ENCODE assay signal across 21 mouse cellular contexts in the genomic region with DNA sequence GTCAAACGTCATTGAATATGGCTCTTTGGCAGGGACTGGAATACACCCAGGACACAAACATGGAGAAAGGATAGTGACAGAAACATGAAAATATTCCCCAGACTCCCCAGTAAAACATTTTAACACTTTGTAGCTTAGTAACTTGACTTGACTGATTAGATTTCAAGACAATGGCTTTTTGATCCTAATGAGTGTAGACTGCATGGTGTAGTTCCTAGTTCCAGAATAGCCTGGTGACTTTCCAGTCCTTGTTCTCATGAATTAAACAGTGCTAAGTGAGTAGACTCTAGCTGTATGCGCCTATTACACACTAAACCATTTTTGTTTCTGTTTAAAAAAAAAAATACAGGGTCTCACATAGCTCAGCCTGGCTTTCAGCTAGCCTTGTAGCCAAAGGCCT. TPM values are rescaled to one million over a fixed set of nuclear protein-coding genes. Genes with fewer than 3 reads are reported as not detected.
DNase-seq lines count a peak whose midpoint lies in the region; ATAC-seq lines count a peak whose summit lies in the region.
"Had no signal": no experiment of that assay in that cellular context is flagged by ENCODE, and none has a peak within 500 bp of the region (broad histone marks: within the 10 kb centered on the region; RNA-seq: fewer than 3 reads in every experiment).

No protein-coding gene starts in this region.

- H3K9ac ChIP-seq in forebrain, embryonic 12.5 days = no peak overlapping the region
- no peak overlapping the region for H3K9ac ChIP-seq in forebrain, embryonic 14.5 days (ENCODE audit: low read length)
- H3K9ac ChIP-seq: liver, embryonic 14.5 days had no signal

- 77% methylated on average over 2 of the region's 2 CpGs for WGBS in forebrain, embryonic 10.5 days
- 70% methylated on average over 2 of the region's 2 CpGs for WGBS in forebrain, embryonic 12.5 days
- WGBS in forebrain, embryonic 14.5 days = 39% methylated on average over 2 of the region's 2 CpGs

- ATAC-seq in forebrain, embryonic 12.5 days (ENCODE audit: low FRiP score) = no peak
- ATAC-seq in forebrain, embryonic 14.5 days = no peak

- peaks cover 33% of the 10 kb centered on the region for H3K4me1 ChIP-seq in forebrain, embryonic 10.5 days
- H3K4me1 ChIP-seq in forebrain, embryonic 12.5 days = peaks cover 34% of the 10 kb centered on the region
- peaks cover 38% of the 10 kb centered on the region for H3K4me1 ChIP-seq in forebrain, embryonic 14.5 days (ENCODE audit: control insufficient read depth, insufficient read depth, low read length)

- no peak overlapping the region for H3K4me3 ChIP-seq in forebrain, embryonic 10.5 days
- no peak overlapping the region for H3K4me3 ChIP-seq in forebrain, embryonic 12.5 days (replicated peaks)
- no peak overlapping the region for H3K4me3 ChIP-seq in forebrain, embryonic 14.5 days (ENCODE audit: low read depth, low read length)
- H3K4me3 ChIP-seq: neural tube, embryonic 13.5 days had no signal

- H3K27me3 ChIP-seq in forebrain, embryonic 10.5 days (ENCODE audit: poor library complexity, severe bottlenecking) = peaks cover 38% of the 10 kb centered on the region
- H3K27me3 ChIP-seq in forebrain, embryonic 12.5 days = peaks cover 24% of the 10 kb centered on the region; the same call in 1 of the 2 replicates
- H3K27me3 ChIP-seq in forebrain, embryonic 14.5 days (replicated peaks; ENCODE audit: control insufficient read depth, insufficient read depth, low read length) = no peaks in the 10 kb centered on the region
- H3K27me3 ChIP-seq: Patski had no signal

- H3K4me2 ChIP-seq in forebrain, embryonic 12.5 days = no peak overlapping the region
- H3K4me2 ChIP-seq in forebrain, embryonic 14.5 days (ENCODE audit: low read length) = no peak overlapping the region

- DNase-seq in forebrain, embryonic 10.5 days (ENCODE audit: extremely low spot score, low spot score) = no peak
- DNase-seq in kidney, adult 9 months = peak; percentile 3
- DNase-seq in kidney, postnatal 4 days = no peak
- no peak for DNase-seq in forebrain, embryonic 14.5 days (ENCODE audit: low spot score)
- DNase-seq in retina, embryonic 14.5 days (ENCODE audit: low spot score) = peak; percentile 50
- no peak for DNase-seq in right cerebral cortex, postnatal 14 days
- DNase-seq in lung, postnatal 14 days = no peak
- DNase-seq: cerebellum, adult 11 months; cerebellum, adult 9-10 months; cerebellum, postnatal 36 days; gastrocnemius, postnatal 10 days; layer of hippocampus, adult 9-11 months; liver; thymus, adult 2 months had no signal

- H3K36me3 ChIP-seq in forebrain, embryonic 10.5 days (replicated peaks) = no peaks in the 10 kb centered on the region
- no peaks in the 10 kb centered on the region for H3K36me3 ChIP-seq in forebrain, embryonic 12.5 days (replicated peaks)
- no peaks in the 10 kb centered on the region for H3K36me3 ChIP-seq in forebrain, embryonic 14.5 days (ENCODE audit: control insufficient read depth, insufficient read depth, low read length)
- H3K36me3 ChIP-seq: G1E; heart, embryonic 10.5 days; neural tube, embryonic 13.5 days had no signal

- H3K9me3 ChIP-seq in forebrain, embryonic 10.5 days = peaks cover 9% of the 10 kb centered on the region; the same call in 1 of the 2 replicates
- H3K9me3 ChIP-seq in forebrain, embryonic 12.5 days = no peaks in the 10 kb centered on the region; the same call in 1 of the 2 replicates
- H3K9me3 ChIP-seq in forebrain, embryonic 14.5 days (replicated peaks; ENCODE audit: control insufficient read depth, low read length) = peaks cover 3% of the 10 kb centered on the region; the same call in 1 of the 2 replicates
- H3K9me3 ChIP-seq: G1E; heart, embryonic 10.5 days had no signal

- H3K27ac ChIP-seq in forebrain, embryonic 10.5 days = peak overlapping the region; percentile 70; the same call in 1 of the 2 replicates
- no peak overlapping the region for H3K27ac ChIP-seq in forebrain, embryonic 12.5 days
- H3K27ac ChIP-seq in forebrain, embryonic 14.5 days (ENCODE audit: low read depth, low read length) = peak overlapping the region; percentile 87; the same call in 1 of the 2 replicates
- H3K27ac ChIP-seq: heart, embryonic 10.5 days; hindbrain, embryonic 14.5 days; liver, embryonic 14.5 days; neural tube, embryonic 13.5 days had no signal

RNA-seq across cellular contexts. Expression of a gene that starts 24.7 kb away (rescaled TPM):
- 7.9 and 10.0 TPM in 2 replicates for polyA plus RNA-seq in forebrain, embryonic 10.5 days (2016; fragmentation: Nextera tagmentation; extraction: Ambion mirVana)
- polyA plus RNA-seq in forebrain, embryonic 12.5 days (2016; fragmentation: Nextera tagmentation; extraction: Ambion mirVana) = 37.5 and 38.6 TPM in 2 replicates
- polyA plus RNA-seq in forebrain, embryonic 14.5 days (2014; fragmentation: Nextera tagmentation; extraction: Ambion mirVana) = 96.6 and 127 TPM in 2 replicates

Comparison
In these comparisons a context has a peak if more than half of its experiments do, and no peak if none do; other contexts are left out.
1. DNase-seq: peak in kidney, adult 9 months (single experiment) and retina, embryonic 14.5 days (single experiment); none in forebrain, embryonic 10.5 days (single experiment), kidney, postnatal 4 days (0 of 2), forebrain, embryonic 14.5 days (single experiment), right cerebral cortex, postnatal 14 days (single experiment) and lung, postnatal 14 days (single experiment).